Mouse (Mus musculus): ENCODE data around the gene Vmn1r217.
"Not testable (repeated sequence)": the region's sequence is repeated elsewhere in the genome, so short reads cannot be mapped to it uniquely, and the experiment has no call there.

The Vmn1r217 gene

DNA sequence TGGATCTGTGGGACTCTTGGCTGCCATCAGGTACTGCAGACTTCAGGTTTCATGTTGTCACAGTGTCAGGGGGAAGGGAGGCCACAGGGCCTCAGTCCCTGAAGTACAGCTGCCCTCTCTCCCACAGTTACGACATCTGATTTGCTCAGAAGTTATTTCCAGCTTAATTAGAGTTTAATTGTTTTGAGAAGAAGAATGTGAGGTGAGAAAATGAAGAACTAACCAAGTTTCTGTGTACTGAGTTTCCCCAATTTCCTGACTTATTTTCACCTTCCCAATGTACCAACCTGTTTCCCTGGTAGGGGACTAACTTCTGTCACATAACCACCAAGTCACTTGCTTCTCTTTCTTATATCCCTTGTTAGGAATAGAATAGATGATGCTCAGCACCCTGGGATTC, at the start of gene Vmn1r217:
Vmn1r217 (minus strand) TSS at position 101 of the 400 bp plus-strand sequence.
- DNase-seq (ENCODE audit: low read depth in 1 of 2, low spot score in 2 of 2) = not testable (repeated sequence)

GRCm38 (mm10) chr13:23166471-23166870, 48.4 kb upstream of the Vmn1r217 start:
- not testable (repeated sequence) for DNase-seq (ENCODE audit: low read depth in 1 of 2, low spot score in 2 of 2)

GRCm38 (mm10) chr13:23159012-23159411, 41.0 kb upstream of the Vmn1r217 start, which contains the start of gene Vmn1r219:
Gene Vmn1r219, plus strand, starts transcription at chr13:23159312.
- DNase-seq (ENCODE audit: low read depth in 1 of 2, low spot score in 2 of 2) = no peak

DNA sequence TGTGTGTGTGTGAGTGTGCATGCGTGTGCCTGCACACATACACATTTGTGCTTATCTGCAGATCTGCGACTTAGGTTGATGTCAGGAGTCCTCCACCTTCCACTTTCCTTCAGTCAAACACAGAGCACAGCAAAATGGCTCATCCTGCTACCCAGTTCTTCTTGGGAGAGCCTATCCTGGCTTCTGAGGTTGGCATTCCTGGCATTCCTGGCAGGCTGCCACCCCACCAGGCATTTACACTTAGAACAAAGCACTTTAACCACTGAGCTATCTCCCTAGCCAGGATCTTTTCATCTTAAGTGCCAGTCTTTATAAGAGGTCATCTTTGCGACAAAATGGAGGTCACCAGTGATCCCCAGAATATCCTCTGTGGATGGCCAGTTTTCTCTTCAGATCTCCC, 39.8 kb upstream of the Vmn1r217 start:
- no peak for DNase-seq (ENCODE audit: low read depth in 1 of 2, low spot score in 2 of 2)

DNA sequence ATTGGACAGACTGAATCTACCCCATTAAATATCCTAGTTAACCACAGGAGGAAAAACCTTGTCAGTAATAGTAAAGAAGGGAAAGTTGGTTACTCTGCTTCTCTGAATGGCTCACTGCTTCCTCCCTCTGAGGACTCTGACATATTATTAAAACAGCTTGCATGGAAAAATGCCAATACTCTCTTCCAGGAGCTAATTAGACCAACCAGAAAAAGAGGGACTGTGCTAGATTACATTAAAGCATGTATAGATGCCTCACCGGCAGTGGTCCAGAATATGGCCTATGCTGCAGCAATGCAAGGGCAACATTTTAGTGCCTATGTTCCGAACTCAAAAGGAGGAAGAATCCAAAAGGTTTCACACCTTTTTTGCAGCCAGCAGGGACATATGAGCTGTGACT, 20.9 kb upstream of the Vmn1r217 start:
- no peak for DNase-seq (ENCODE audit: low read depth in 1 of 2, low spot score in 2 of 2)

GRCm38 (mm10) chr13:23133501-23133900, 15.5 kb upstream of the Vmn1r217 start:
- DNase-seq (ENCODE audit: low read depth in 1 of 2, low spot score in 2 of 2) = no peak

- DNase-seq (ENCODE audit: low read depth in 1 of 2, low spot score in 2 of 2) = no peak
These were observed 15.1 kb upstream of the Vmn1r217 start, which contains the start of gene Vmn1r218 for GRCm38 (mm10) chr13:23133099-23133498. Gene Vmn1r218, plus strand, starts transcription at chr13:23133155.

GRCm38 (mm10) chr13:23120611-23121010, 2.6 kb upstream of the Vmn1r217 start:
- DNase-seq (ENCODE audit: low read depth in 1 of 2, low spot score in 2 of 2) = no peak

DNA sequence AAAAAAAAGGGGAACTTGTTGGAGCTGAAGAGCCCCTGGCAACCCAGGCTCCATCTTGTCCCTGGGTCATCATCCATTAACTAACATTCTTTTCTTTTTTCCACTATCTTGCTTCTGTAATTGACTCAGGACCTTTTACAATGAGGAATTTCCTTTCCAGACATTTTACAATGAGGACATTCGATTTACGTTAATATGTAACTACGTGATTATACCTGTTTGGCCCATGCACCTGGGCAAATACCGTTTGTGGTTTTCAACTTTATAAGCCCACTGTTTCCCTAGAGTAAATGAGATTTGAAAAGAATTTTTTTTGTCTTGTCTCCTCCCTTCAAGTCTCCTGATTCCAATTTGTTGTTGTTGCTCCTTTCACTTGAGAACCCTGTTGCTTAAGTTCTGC, 23.6 kb downstream of the Vmn1r217 start:
- no peak for DNase-seq (ENCODE audit: low read depth in 1 of 2, low spot score in 2 of 2)

- DNase-seq (ENCODE audit: low read depth in 1 of 2, low spot score in 2 of 2) = no peak
These were observed 48.7 kb downstream of the Vmn1r217 start for GRCm38 (mm10) chr13:23069312-23069711.

GRCm38 (mm10) chr13:23067725-23068124, 50.3 kb downstream of the Vmn1r217 start, which contains the start of gene Vmn1r215:
Gene Vmn1r215, plus strand, starts transcription at chr13:23068025.
- no peak for DNase-seq (ENCODE audit: low read depth in 1 of 2, low spot score in 2 of 2)

DNA sequence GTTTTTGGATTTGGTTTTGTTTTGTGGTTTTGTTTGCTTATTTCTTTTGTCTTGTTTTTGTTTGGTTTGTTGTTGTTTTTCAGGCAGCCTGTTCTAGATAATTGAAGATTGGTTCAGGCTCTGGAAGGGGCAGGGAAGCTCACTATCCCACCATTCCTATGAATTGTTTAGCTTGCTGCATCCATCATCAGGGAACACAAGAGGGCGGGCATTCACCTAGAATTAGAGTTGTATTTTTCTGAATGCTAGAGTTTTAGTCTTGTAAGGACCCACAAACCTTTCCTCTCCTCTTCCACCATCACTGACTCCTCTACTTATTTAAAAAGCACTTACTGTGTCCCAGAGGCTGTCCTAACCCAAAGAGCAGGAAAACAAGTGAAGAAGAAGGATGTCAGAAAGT, 60.2 kb downstream of the Vmn1r217 start:
- DNase-seq (ENCODE audit: low read depth in 1 of 2, low spot score in 2 of 2) = no peak
